Mouse (Mus musculus): ENCODE results near the gene Tubg2. TPM values are rescaled to one million over a fixed set of nuclear protein-coding genes. Genes with fewer than 3 reads are reported as not detected.

Gene Tubg2
- polyA plus RNA-seq, 1 experiment from 2014 or later: 5.7 TPM

GRCm38 (mm10) chr11:101189495-101190180, 33.9 kb downstream of the Tubg2 start:
- peaks cover 21% of the 10 kb centered on the region; the same call in 1 of the 2 replicates for H3K36me3 ChIP-seq (replicated peaks)
- 0 out of 2 replicates have a peak, but pooled peaks cover under 1% of the 10 kb centered on the region for H3K27me3 ChIP-seq (replicated peaks; ENCODE audit: low read depth, poor library complexity, severe bottlenecking)
- H3K27ac ChIP-seq (replicated peaks): peak overlapping the region; percentile 77
- no peak for DNase-seq (ENCODE audit: low spot score)
- 8% methylated on average over 6 of the region's 6 CpGs for WGBS
- H3K4me3 ChIP-seq: peak overlapping the region; percentile 25; the same call in 1 of the 2 replicates
- H3K4me1 ChIP-seq: peaks cover 32% of the 10 kb centered on the region
- H3K9me3 ChIP-seq: no peaks in the 10 kb centered on the region

DNA sequence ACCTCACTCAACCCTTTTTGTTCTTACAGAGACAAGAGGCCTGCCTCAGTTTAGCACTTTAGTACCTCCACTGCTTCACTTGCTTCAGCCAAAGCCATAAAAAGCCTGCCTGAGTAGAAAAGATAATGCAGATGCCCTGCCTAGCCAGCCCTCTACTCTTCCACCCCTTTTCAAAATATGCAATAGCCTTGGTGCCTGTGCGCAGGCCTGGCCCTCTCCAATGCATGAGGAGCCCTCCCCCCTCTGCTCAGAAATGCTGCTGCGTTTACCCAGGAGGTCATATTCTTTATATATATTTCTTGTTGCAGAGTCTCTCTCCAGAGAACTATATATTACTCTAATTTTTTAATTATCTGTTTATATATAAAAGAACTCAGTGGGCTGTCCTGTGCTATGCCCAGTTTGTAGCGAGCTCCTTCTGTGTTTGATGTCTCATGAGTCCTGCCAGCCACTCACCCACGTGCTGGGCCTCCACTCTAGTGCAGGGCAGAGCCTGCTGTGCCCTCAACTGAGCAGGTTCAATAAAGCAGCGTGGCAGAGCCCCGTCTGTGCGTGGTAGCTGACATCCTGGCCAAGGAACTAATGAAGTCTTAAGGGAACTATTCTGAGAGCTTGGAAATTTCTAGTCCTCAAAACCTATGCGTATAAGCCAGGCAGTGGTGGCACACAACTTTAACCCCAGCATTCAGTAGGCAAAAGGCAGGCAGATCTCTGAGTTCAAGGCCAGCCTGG, 34.6 kb downstream of the Tubg2 start:
- 55% methylated on average over 8 of the region's 8 CpGs for WGBS
- 0 out of 2 replicates have a peak overlapping the region, but pooled peaks have one; percentile 25 for H3K4me3 ChIP-seq
- DNase-seq (ENCODE audit: low spot score): no peak
- H3K9me3 ChIP-seq: no peaks in the 10 kb centered on the region
- no peaks in the 10 kb centered on the region for H3K27me3 ChIP-seq (replicated peaks; ENCODE audit: low read depth, poor library complexity, severe bottlenecking)
- H3K27ac ChIP-seq (replicated peaks): peak overlapping the region; percentile 77
- H3K4me1 ChIP-seq: peaks cover 32% of the 10 kb centered on the region
- H3K36me3 ChIP-seq (replicated peaks): peaks cover 27% of the 10 kb centered on the region; the same call in 1 of the 2 replicates

- Histone ChIP-seq H3K4me1 (peaks cover 32% of the 10 kb centered on the region), H3K9me3 (no peaks in the 10 kb centered on the region), H3K27me3 (replicated peaks; ENCODE audit: low read depth, poor library complexity, severe bottlenecking) (no peaks in the 10 kb centered on the region), H3K4me3 (no peak overlapping the region), H3K27ac (replicated peaks) (peak overlapping the region; percentile 77), H3K36me3 (replicated peaks) (peaks cover 35% of the 10 kb centered on the region; the same call in 1 of the 2 replicates)
- WGBS: 54% methylated on average over 17 of the region's 17 CpGs
- DNase-seq (ENCODE audit: low spot score): no peak
Observed at GRCm38 (mm10) chr11:101190913-101191907, 35.5 kb downstream of the Tubg2 start.

DNA sequence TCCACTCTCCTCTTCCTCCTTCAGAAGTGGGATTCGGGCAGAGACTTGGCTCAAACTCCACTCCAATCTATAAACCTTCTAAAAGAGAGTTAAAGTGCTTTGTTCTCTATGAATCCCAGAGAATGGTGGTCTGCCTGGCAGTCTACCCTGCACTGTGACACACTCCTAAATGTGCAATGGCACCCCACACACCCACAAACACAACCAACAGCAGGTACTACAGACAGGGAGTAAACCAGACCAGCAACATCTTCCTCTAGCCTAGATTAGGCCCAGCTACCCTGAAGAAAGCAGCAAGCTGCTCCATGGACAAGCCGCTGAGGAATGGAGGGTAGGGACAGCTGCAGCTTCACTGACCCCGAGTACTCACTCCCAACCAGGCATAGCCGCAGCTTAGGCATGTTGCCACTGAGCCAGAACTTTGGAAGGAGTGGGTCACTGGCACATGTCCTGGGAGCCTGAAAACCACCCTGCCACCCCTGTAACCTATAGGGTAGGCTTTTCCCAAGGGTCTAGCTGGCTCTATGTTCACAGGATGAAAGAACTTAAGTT, 36.3 kb downstream of the Tubg2 start:
- Histone ChIP-seq H3K36me3 (replicated peaks) (peaks cover 43% of the 10 kb centered on the region), H3K27me3 (replicated peaks; ENCODE audit: low read depth, poor library complexity, severe bottlenecking) (no peaks in the 10 kb centered on the region), H3K9me3 (no peaks in the 10 kb centered on the region), H3K4me3 (no peak overlapping the region), H3K4me1 (peaks cover 32% of the 10 kb centered on the region), H3K27ac (replicated peaks) (peak overlapping the region; percentile 10; the same call in 1 of the 2 replicates)
- no peak for DNase-seq (ENCODE audit: low spot score)
- WGBS: 84% methylated on average over 4 of the region's 4 CpGs

GRCm38 (mm10) chr11:101192646-101193045, 36.9 kb downstream of the Tubg2 start:
- 93% methylated on average over 6 of the region's 6 CpGs for WGBS
- H3K27me3 ChIP-seq (replicated peaks; ENCODE audit: low read depth, poor library complexity, severe bottlenecking): no peaks in the 10 kb centered on the region
- H3K27ac ChIP-seq (replicated peaks): no peak overlapping the region
- H3K4me3 ChIP-seq: no peak overlapping the region
- H3K4me1 ChIP-seq: peaks cover 32% of the 10 kb centered on the region
- H3K9me3 ChIP-seq: no peaks in the 10 kb centered on the region
- H3K36me3 ChIP-seq (replicated peaks): peaks cover 49% of the 10 kb centered on the region
- no peak for DNase-seq (ENCODE audit: low spot score)

- Histone ChIP-seq H3K4me3 (no peak overlapping the region), H3K36me3 (replicated peaks) (peaks cover 54% of the 10 kb centered on the region), H3K27me3 (replicated peaks; ENCODE audit: low read depth, poor library complexity, severe bottlenecking) (no peaks in the 10 kb centered on the region), H3K4me1 (peaks cover 32% of the 10 kb centered on the region), H3K27ac (replicated peaks) (no peak overlapping the region), H3K9me3 (no peaks in the 10 kb centered on the region)
- 87% methylated on average over 7 of the region's 7 CpGs for WGBS
- DNase-seq (ENCODE audit: low spot score): no peak
Observed at GRCm38 (mm10) chr11:101193076-101193475, 37.4 kb downstream of the Tubg2 start.

DNA sequence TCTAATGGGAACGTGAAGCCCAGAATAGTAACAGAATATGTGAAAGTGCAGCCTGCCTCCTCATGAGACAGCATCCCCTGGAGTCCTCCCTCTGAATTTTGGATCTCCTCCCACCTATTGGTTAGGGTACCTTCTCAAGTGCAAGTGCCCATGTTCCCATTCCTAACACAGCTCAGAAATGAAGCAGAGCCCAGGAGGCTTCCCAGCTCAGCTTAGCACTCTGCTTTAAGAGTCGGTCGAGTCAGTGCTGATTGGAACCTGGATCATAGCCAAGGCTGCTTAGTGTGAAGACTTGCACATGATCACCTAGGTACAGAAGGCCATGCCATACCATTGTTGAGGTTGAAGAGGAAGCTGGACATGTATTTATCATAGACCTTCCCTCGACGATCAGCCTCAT, 38.4 kb downstream of the Tubg2 start:
- Histone ChIP-seq H3K36me3 (replicated peaks) (peaks cover 64% of the 10 kb centered on the region), H3K4me1 (peaks cover 26% of the 10 kb centered on the region), H3K27me3 (replicated peaks; ENCODE audit: low read depth, poor library complexity, severe bottlenecking) (no peaks in the 10 kb centered on the region), H3K27ac (replicated peaks) (no peak overlapping the region), H3K9me3 (no peaks in the 10 kb centered on the region), H3K4me3 (no peak overlapping the region)
- 89% methylated on average over 5 of the region's 5 CpGs for WGBS
- DNase-seq (ENCODE audit: low spot score): no peak

GRCm38 (mm10) chr11:101194643-101195042, 38.9 kb downstream of the Tubg2 start:
- Histone ChIP-seq H3K36me3 (replicated peaks) (peaks cover 69% of the 10 kb centered on the region), H3K27ac (replicated peaks) (no peak overlapping the region)
- 92% methylated on average over 6 of the region's 6 CpGs for WGBS

GRCm38 (mm10) chr11:101195101-101195500, 39.4 kb downstream of the Tubg2 start:
- Histone ChIP-seq H3K27me3 (replicated peaks; ENCODE audit: low read depth, poor library complexity, severe bottlenecking) (no peaks in the 10 kb centered on the region), H3K4me1 (peaks cover 17% of the 10 kb centered on the region), H3K36me3 (replicated peaks) (peaks cover 74% of the 10 kb centered on the region), H3K27ac (replicated peaks) (no peak overlapping the region), H3K4me3 (no peak overlapping the region), H3K9me3 (no peaks in the 10 kb centered on the region)
- no peak for DNase-seq (ENCODE audit: low spot score)
- WGBS: 80% methylated on average over 1 of the region's 1 CpGs

More at GRCm38 (mm10) chr11:101194643-101195042, 38.9 kb downstream of the Tubg2 start:
- Histone ChIP-seq H3K9me3 (no peaks in the 10 kb centered on the region), H3K4me1 (peaks cover 21% of the 10 kb centered on the region), H3K27me3 (replicated peaks; ENCODE audit: low read depth, poor library complexity, severe bottlenecking) (no peaks in the 10 kb centered on the region), H3K4me3 (no peak overlapping the region)
- no peak for DNase-seq (ENCODE audit: low spot score)

DNA sequence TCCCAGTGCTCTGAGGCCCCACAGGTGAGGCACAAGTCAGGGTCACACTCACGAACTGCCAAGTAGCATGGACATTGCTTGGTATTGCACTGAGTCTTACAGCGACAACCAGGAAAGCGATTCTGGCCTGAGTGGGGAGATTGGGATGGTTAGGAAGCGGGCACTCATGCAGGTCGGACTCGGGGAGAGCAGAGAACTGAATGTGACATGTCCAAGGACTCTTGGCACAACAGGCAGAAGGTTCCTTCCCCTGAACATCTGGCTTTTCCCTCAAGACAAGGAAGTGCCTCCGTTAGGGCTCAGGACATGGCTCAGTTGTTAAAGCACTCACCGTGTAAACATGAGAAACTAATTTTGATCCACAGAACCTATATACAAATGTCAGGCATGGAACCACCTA, 39.9 kb downstream of the Tubg2 start:
- Histone ChIP-seq H3K27ac (replicated peaks) (no peak overlapping the region), H3K9me3 (no peaks in the 10 kb centered on the region), H3K4me3 (no peak overlapping the region), H3K4me1 (peaks cover 12% of the 10 kb centered on the region), H3K36me3 (replicated peaks) (peaks cover 79% of the 10 kb centered on the region), H3K27me3 (replicated peaks; ENCODE audit: low read depth, poor library complexity, severe bottlenecking) (no peaks in the 10 kb centered on the region)
- DNase-seq (ENCODE audit: low spot score): no peak
- 87% methylated on average over 8 of the region's 8 CpGs for WGBS

DNA sequence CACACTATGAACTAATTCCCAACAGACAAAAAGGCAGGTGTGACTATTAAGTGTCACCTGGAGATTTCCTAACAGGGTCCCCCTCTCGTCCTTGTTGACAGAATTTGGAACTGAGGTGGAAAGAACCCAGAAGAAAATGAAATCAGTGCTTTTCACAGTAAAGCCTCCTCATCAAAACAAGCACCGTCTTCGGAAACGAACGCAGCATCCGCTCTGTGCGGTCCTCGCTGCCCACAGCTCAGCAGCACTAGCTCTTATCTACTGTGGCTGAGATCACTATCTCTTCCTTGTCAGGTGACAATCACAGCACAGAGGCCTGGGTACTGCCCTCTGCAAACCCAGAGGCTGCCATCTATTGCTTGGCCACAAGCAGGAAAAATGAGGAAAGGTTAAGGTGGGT, 40.5 kb downstream of the Tubg2 start:
- 94% methylated on average over 8 of the region's 8 CpGs for WGBS
- H3K4me3 ChIP-seq: no peak overlapping the region
- H3K27ac ChIP-seq (replicated peaks): no peak overlapping the region
- H3K36me3 ChIP-seq (replicated peaks): peaks cover 84% of the 10 kb centered on the region
- H3K4me1 ChIP-seq: peaks cover 6% of the 10 kb centered on the region
- no peak for DNase-seq (ENCODE audit: low spot score)
- H3K9me3 ChIP-seq: no peaks in the 10 kb centered on the region
- no peaks in the 10 kb centered on the region for H3K27me3 ChIP-seq (replicated peaks; ENCODE audit: low read depth, poor library complexity, severe bottlenecking)

DNA sequence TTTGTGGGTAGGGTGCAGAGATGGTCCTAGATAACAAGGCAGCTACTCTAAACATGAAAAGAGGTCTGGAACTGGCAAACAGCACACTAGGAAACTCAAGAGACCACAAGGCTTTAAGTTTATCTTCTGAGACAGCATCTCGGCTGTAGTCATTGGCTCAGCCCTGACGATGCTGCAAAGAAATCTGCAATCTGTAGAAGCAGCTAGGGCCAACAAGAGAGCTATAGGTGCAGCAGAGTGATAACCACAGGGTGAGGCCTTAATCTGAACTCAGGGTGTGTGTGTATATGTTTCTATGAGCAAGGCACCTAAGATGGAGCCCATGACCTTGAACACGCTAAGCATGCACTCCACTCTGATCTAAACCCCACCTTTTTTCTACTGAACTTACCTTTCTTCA, 43.8 kb downstream of the Tubg2 start:
- no peak for DNase-seq (ENCODE audit: low spot score)
- Histone ChIP-seq H3K4me3 (no peak overlapping the region), H3K27ac (replicated peaks) (no peak overlapping the region), H3K9me3 (no peaks in the 10 kb centered on the region), H3K27me3 (replicated peaks; ENCODE audit: low read depth, poor library complexity, severe bottlenecking) (no peaks in the 10 kb centered on the region), H3K36me3 (replicated peaks) (peaks cover 82% of the 10 kb centered on the region), H3K4me1 (no peaks in the 10 kb centered on the region)
- 89% methylated on average over 3 of the region's 3 CpGs for WGBS

All from embryonic facial prominence, embryonic 10.5 days (tissue).